Mouse (Mus musculus) bone marrow, adult 2 months (tissue): ENCODE measurements around the gene Snhg11.

Experiments
- CTCF ChIP-seq: fragments of 200-500 bp; IDR thresholded peaks from 2 replicates; pipeline ENCODE4 v1.5.1; 2011; ENCODE audit warnings: low read length, control low read depth; ENCODE audit not compliant: control insufficient read depth, insufficient read depth
- POLR2A ChIP-seq: fragments of 200-500 bp; IDR thresholded peaks from 2 replicates; pipeline ENCODE4 v1.6.1; 2011; ENCODE audit warnings: low read depth, mild to moderate bottlenecking, control low read depth, low read length, borderline replicate concordance; ENCODE audit not compliant: control insufficient read depth

DNA sequence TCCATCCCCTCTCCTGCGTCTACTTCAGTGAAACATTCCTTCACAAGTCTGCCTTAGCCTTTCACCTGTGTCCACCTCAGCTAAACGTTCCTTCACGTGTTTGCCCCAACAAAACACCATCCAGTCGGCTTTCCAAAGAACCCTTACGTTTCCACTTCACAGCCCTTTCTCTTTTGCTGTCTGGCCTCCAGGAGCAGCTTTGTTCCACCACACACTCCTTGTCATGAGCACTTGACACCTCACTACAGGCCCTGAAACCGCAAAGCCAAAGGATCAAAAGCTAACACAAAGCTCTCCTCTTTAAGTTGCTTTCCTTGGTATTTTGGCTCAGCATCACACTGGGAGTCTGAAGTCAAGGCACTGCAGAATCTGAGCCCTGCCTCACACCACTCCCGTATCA, 1.9 kb upstream of the Snhg11 start:
- no peak for TF ChIP-seq CTCF
- TF ChIP-seq POLR2A, result no peak
